Mouse (Mus musculus): Measurements from ENCODE around the gene Tbc1d4. TPM values are rescaled to one million over a fixed set of nuclear protein-coding genes. Genes with fewer than 3 reads are reported as not detected.
A peak's percentile ranks its signal among the peaks of the same experiment; 100 is the strongest.

Tbc1d4 gene
- polyA plus RNA-seq, 1 experiment from 2014 or later = 6.8 TPM

DNA sequence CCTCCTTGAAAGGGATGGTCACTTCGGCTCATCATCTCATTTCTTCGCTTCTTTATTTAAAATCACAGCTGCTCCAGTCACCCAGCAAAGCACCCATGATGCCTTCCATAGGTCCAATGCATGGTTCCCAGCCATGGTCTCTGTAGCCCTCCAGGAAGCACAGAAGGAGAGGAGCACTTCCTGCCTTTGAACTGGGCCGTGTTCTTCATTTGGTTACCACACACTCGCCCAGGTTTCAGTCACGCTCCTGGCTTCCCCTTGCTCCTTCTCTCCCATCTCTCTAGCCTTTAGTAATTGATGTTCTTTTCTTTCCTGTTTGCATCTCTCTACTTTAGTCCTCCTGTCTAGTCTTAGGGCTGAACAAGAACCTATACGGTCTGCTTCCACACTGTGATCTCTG lies 79.8 kb downstream of the Tbc1d4 start:
- no peaks in the 10 kb centered on the region for H3K36me3 ChIP-seq (ENCODE audit: control insufficient read depth, insufficient read depth, low read length)
- no peak overlapping the region for H3K4me2 ChIP-seq (ENCODE audit: low read depth, low read length, severe bottlenecking)
- H3K9ac ChIP-seq (ENCODE audit: low read length) = no peak overlapping the region
- H3K27ac ChIP-seq (ENCODE audit: low read depth, low read length) = no peak overlapping the region
- H3K4me3 ChIP-seq (ENCODE audit: low read depth, low read length) = no peak overlapping the region
- DNase-seq (ENCODE audit: low spot score) (no peak), ATAC-seq (replicated peaks; ENCODE audit: low FRiP score) (no peak)
- 92% methylated on average over 6 of the region's 6 CpGs for WGBS
- no peaks in the 10 kb centered on the region for H3K27me3 ChIP-seq (ENCODE audit: control insufficient read depth, insufficient read depth, low read length)
- no peaks in the 10 kb centered on the region for H3K9me3 ChIP-seq (ENCODE audit: control insufficient read depth, low read length)
- H3K4me1 ChIP-seq (replicated peaks; ENCODE audit: control insufficient read depth, insufficient read depth, low read length) = no peaks in the 10 kb centered on the region

DNA sequence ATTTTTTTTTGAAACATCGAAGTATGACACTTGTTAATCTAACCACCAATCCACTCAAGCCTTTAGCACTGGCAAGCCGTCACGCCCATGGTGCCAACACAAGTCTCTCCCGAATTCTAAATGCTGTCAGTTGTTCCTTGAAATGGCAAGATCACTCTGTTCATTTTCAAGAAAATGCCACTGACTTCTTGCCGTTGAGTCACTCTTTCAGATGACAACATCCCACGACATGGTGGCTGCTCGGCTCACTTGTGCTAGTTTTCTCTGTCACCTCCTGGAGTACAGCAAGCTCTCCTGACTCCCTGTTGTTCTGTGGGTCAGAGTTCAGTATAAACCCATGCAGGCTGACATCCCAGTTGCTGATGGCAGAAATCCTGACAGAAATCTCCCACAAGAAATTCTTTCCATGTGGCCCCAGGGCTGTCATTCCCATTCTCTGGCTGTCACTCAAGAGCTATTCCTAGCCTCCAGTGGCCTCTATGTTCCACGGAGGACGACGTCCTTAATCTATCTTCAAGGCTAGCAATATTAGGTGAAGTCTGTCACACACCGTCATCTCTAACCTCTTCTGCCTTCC lies 81.5 kb downstream of the Tbc1d4 start:
- Histone ChIP-seq H3K9ac (ENCODE audit: low read length) (no peak overlapping the region), H3K27me3 (ENCODE audit: control insufficient read depth, insufficient read depth, low read length) (no peaks in the 10 kb centered on the region), H3K27ac (ENCODE audit: low read depth, low read length) (no peak overlapping the region), H3K4me1 (replicated peaks; ENCODE audit: control insufficient read depth, insufficient read depth, low read length) (no peaks in the 10 kb centered on the region), H3K4me3 (ENCODE audit: low read depth, low read length) (no peak overlapping the region), H3K4me2 (ENCODE audit: low read depth, low read length, severe bottlenecking) (no peak overlapping the region), H3K36me3 (ENCODE audit: control insufficient read depth, insufficient read depth, low read length) (no peaks in the 10 kb centered on the region), H3K9me3 (ENCODE audit: control insufficient read depth, low read length) (no peaks in the 10 kb centered on the region)
- no peak for ATAC-seq (replicated peaks; ENCODE audit: low FRiP score)
- WGBS = 86% methylated on average over 11 of the region's 11 CpGs
- DNase-seq (ENCODE audit: low spot score) = no peak

DNA sequence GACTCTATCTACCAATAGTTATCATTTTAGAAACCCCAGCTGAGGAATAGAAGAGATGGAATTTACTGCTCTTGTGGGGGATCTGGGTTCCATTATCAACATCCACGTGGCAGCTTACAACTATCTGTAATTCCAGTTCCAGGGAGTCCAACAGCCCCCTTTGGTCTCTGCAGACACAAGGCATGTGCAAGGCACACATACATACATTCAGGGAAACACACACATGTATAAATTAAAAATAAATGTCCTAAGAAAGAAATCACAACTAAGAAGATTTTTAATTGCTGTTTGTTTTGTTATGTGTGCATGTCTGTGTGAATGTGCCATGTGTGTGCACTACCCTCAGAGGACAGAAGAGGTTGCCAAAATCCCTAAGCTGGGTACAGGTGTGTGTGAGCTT lies 82.5 kb downstream of the Tbc1d4 start:
- no peak overlapping the region for H3K4me2 ChIP-seq (ENCODE audit: low read depth, low read length, severe bottlenecking)
- ATAC-seq (replicated peaks; ENCODE audit: low FRiP score) (no peak), DNase-seq (ENCODE audit: low spot score) (no peak)
- H3K4me1 ChIP-seq (replicated peaks; ENCODE audit: control insufficient read depth, insufficient read depth, low read length) = no peaks in the 10 kb centered on the region
- H3K9ac ChIP-seq (ENCODE audit: low read length) = no peak overlapping the region
- H3K9me3 ChIP-seq (ENCODE audit: control insufficient read depth, low read length) = no peaks in the 10 kb centered on the region
- WGBS = 77% methylated on average over 1 of the region's 1 CpGs
- no peak overlapping the region for H3K27ac ChIP-seq (ENCODE audit: low read depth, low read length)
- H3K27me3 ChIP-seq (ENCODE audit: control insufficient read depth, insufficient read depth, low read length) = no peaks in the 10 kb centered on the region
- no peaks in the 10 kb centered on the region for H3K36me3 ChIP-seq (ENCODE audit: control insufficient read depth, insufficient read depth, low read length)
- no peak overlapping the region for H3K4me3 ChIP-seq (ENCODE audit: low read depth, low read length)

DNA sequence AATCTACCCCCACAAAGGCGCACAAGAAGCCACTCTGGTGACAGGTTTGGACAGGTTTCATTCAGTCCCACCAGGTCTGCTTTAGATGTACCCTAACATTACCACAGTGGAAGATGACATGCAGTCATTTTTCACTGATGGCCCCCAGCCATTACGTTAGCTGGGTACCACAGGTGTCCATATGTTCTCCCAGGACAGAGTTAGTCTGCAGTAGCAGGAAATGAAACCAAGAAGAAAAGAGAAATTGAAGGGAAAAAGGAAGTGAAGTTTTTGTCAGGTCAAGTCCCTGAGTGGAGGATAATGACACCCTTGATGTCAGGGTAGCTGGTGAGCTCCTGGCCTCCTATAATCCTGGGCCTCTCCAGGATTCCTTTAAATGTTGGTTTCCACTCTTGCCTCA lies 89.0 kb downstream of the Tbc1d4 start:
- Histone ChIP-seq H3K9me3 (ENCODE audit: control insufficient read depth, low read length) (no peaks in the 10 kb centered on the region), H3K4me1 (replicated peaks; ENCODE audit: control insufficient read depth, insufficient read depth, low read length) (no peaks in the 10 kb centered on the region), H3K4me2 (ENCODE audit: low read depth, low read length, severe bottlenecking) (no peak overlapping the region), H3K9ac (ENCODE audit: low read length) (no peak overlapping the region), H3K4me3 (ENCODE audit: low read depth, low read length) (no peak overlapping the region), H3K36me3 (ENCODE audit: control insufficient read depth, insufficient read depth, low read length) (no peaks in the 10 kb centered on the region), H3K27ac (ENCODE audit: low read depth, low read length) (no peak overlapping the region), H3K27me3 (ENCODE audit: control insufficient read depth, insufficient read depth, low read length) (no peaks in the 10 kb centered on the region)
- DNase-seq (ENCODE audit: low spot score) (no peak), ATAC-seq (replicated peaks; ENCODE audit: low FRiP score) (no peak)
- WGBS = 89% methylated on average over 2 of the region's 2 CpGs

DNA sequence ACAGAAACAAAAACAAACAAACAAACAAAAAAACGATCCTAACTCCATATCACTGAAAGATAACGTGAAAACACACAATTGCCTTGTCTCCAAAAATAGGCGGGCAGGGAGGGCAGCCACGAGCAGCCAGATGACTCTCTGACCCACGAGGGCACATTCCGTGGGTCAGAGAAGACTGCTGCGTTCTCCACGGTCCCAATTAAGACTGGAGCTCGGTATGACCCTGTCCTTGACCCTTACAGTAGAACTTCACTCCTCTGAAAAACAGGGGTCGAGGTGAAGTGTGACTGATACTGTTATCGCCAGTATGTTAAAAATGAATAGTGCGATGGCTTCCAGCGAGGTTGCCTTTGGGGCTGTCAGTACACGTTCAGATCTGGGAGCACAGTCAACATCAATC lies 90.7 kb downstream of the Tbc1d4 start:
- WGBS = 75% methylated on average over 14 of the region's 14 CpGs

DNA sequence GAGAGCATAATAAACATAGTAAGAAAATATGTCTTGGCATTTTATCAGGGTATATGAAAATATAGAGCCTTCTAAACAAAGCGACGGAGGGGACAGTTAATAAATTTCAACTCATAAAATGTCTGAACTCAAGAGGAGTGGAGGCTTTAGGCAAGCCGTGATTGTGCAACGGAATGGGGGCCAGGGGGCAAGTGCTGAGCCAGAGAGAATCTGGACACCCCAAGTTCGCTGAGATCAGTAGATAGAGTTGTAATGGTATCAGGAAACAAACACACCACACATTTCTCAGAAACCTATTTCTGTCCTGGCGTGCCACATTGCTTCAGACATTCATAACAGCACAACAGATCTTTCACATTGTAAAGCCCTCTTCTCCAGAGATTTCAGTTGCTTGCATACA lies 91.2 kb downstream of the Tbc1d4 start:
- Histone ChIP-seq H3K9me3 (ENCODE audit: control insufficient read depth, low read length) (no peaks in the 10 kb centered on the region), H3K27me3 (ENCODE audit: control insufficient read depth, insufficient read depth, low read length) (no peaks in the 10 kb centered on the region), H3K36me3 (ENCODE audit: control insufficient read depth, insufficient read depth, low read length) (no peaks in the 10 kb centered on the region), H3K4me1 (replicated peaks; ENCODE audit: control insufficient read depth, insufficient read depth, low read length) (0 out of 2 replicates have a peak, but pooled peaks cover 3% of the 10 kb centered on the region), H3K27ac (ENCODE audit: low read depth, low read length) (no peak overlapping the region), H3K9ac (ENCODE audit: low read length) (no peak overlapping the region), H3K4me3 (ENCODE audit: low read depth, low read length) (no peak overlapping the region), H3K4me2 (ENCODE audit: low read depth, low read length, severe bottlenecking) (no peak overlapping the region)
- ATAC-seq (replicated peaks; ENCODE audit: low FRiP score) (no peak), DNase-seq (ENCODE audit: low spot score) (no peak)
- WGBS = 89% methylated on average over 6 of the region's 6 CpGs

More for the DNA sequence above, 90.7 kb downstream of the Tbc1d4 start:
- Histone ChIP-seq H3K9me3 (ENCODE audit: control insufficient read depth, low read length) (no peaks in the 10 kb centered on the region), H3K4me2 (ENCODE audit: low read depth, low read length, severe bottlenecking) (no peak overlapping the region), H3K27me3 (ENCODE audit: control insufficient read depth, insufficient read depth, low read length) (no peaks in the 10 kb centered on the region), H3K4me1 (replicated peaks; ENCODE audit: control insufficient read depth, insufficient read depth, low read length) (0 out of 2 replicates have a peak, but pooled peaks cover 3% of the 10 kb centered on the region), H3K27ac (ENCODE audit: low read depth, low read length) (no peak overlapping the region), H3K36me3 (ENCODE audit: control insufficient read depth, insufficient read depth, low read length) (no peaks in the 10 kb centered on the region), H3K9ac (ENCODE audit: low read length) (no peak overlapping the region), H3K4me3 (ENCODE audit: low read depth, low read length) (no peak overlapping the region)
- no peak for ATAC-seq (replicated peaks; ENCODE audit: low FRiP score)
- no peak for DNase-seq (ENCODE audit: low spot score)

DNA sequence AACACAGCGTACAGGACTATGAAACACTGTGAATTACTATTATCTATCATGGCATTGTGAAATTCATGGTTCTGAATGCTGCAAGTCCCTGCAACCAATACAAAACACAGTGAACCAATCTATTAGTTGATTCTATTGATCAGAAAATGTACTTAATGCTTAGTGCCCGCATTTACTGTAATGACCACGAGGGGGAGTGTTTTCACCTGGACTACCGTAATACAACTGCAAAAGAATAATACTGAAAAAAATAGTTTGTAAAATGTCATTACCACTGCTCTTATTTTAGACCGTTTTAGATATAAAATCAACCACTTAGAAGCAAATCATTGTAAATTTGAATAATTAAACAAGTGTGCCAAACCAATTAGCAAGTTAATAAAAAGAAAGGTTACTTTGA lies 91.7 kb downstream of the Tbc1d4 start:
- H3K36me3 ChIP-seq (ENCODE audit: control insufficient read depth, insufficient read depth, low read length) = no peaks in the 10 kb centered on the region
- no peaks in the 10 kb centered on the region for H3K27me3 ChIP-seq (ENCODE audit: control insufficient read depth, insufficient read depth, low read length)
- H3K4me3 ChIP-seq (ENCODE audit: low read depth, low read length) = no peak overlapping the region
- H3K9ac ChIP-seq (ENCODE audit: low read length) = no peak overlapping the region
- H3K4me1 ChIP-seq (replicated peaks; ENCODE audit: control insufficient read depth, insufficient read depth, low read length) = 0 out of 2 replicates have a peak, but pooled peaks cover 3% of the 10 kb centered on the region
- 33% methylated on average over 5 of the region's 5 CpGs for whole genome bisulfite sequencing
- H3K9me3 ChIP-seq (ENCODE audit: control insufficient read depth, low read length) = no peaks in the 10 kb centered on the region
- DNase-seq (ENCODE audit: low spot score) = no peak
- H3K4me2 ChIP-seq (ENCODE audit: low read depth, low read length, severe bottlenecking) = no peak overlapping the region
- H3K27ac ChIP-seq (ENCODE audit: low read depth, low read length) = no peak overlapping the region
- 0 out of 2 replicates have a peak, but pooled peaks have one; percentile 19 for ATAC-seq (replicated peaks; ENCODE audit: low FRiP score)

DNA sequence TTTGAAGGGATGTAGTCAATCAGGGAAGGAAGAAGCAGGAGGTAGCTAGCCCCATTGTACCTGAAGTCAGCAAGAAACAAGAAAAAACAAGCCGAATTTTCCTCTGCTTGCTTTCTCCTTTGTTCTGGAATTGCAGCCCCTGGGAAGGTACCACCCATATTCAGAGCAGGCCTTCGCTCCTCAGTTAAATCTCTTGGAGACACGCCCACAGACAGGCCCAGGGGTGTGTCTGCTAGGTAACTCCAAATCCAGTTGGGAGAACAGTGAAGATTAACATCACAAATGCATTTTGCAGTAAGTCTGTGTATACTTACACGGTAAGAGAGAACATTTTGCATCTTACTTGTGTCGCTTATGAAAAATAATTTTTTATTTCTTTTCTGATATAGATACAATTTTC lies 92.1 kb downstream of the Tbc1d4 start:
- ATAC-seq (replicated peaks; ENCODE audit: low FRiP score) = 0 out of 2 replicates have a peak, but pooled peaks have one; percentile 42
- Histone ChIP-seq H3K4me3 (ENCODE audit: low read depth, low read length) (no peak overlapping the region), H3K9me3 (ENCODE audit: control insufficient read depth, low read length) (no peaks in the 10 kb centered on the region), H3K4me2 (ENCODE audit: low read depth, low read length, severe bottlenecking) (no peak overlapping the region), H3K27me3 (ENCODE audit: control insufficient read depth, insufficient read depth, low read length) (no peaks in the 10 kb centered on the region), H3K27ac (ENCODE audit: low read depth, low read length) (no peak overlapping the region), H3K36me3 (ENCODE audit: control insufficient read depth, insufficient read depth, low read length) (no peaks in the 10 kb centered on the region), H3K4me1 (replicated peaks; ENCODE audit: control insufficient read depth, insufficient read depth, low read length) (0 out of 2 replicates have a peak, but pooled peaks cover 3% of the 10 kb centered on the region), H3K9ac (ENCODE audit: low read length) (no peak overlapping the region)
- no peak for DNase-seq (ENCODE audit: low spot score)
- WGBS = 23% methylated on average over 5 of the region's 5 CpGs

DNA sequence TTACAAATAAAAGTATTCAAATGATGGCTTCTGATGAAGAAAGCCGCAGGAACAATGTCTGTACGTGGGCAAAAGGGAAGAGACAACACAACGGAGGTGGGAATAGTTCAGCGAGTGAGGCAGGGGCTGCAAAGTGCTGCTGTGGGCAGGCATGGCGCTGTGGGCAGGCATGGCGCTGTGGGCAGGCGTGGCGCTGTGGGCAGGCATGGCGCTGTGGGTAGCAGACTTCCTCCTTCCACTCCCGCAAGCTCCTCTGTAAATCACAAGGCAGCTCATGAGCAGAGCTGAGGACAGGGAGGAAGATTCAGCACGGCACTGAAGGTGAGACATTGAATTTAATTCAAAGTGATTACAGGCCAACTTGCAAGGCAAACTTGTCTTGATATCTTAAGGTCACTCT lies 93.0 kb downstream of the Tbc1d4 start:
- Histone ChIP-seq H3K36me3 (ENCODE audit: control insufficient read depth, insufficient read depth, low read length) (no peaks in the 10 kb centered on the region), H3K27ac (ENCODE audit: low read depth, low read length) (no peak overlapping the region), H3K4me1 (replicated peaks; ENCODE audit: control insufficient read depth, insufficient read depth, low read length) (0 out of 2 replicates have a peak, but pooled peaks cover 3% of the 10 kb centered on the region), H3K4me2 (ENCODE audit: low read depth, low read length, severe bottlenecking) (no peak overlapping the region), H3K9ac (ENCODE audit: low read length) (no peak overlapping the region), H3K9me3 (ENCODE audit: control insufficient read depth, low read length) (no peaks in the 10 kb centered on the region), H3K4me3 (ENCODE audit: low read depth, low read length) (no peak overlapping the region), H3K27me3 (ENCODE audit: control insufficient read depth, insufficient read depth, low read length) (no peaks in the 10 kb centered on the region)
- ATAC-seq (replicated peaks; ENCODE audit: low FRiP score) (no peak), DNase-seq (ENCODE audit: low spot score) (no peak)
- WGBS = 92% methylated on average over 11 of the region's 11 CpGs
